Mouse (Mus musculus) stomach, postnatal 0 days (tissue): ENCODE results near the gene Shisal2a.

ENCODE experiments used
- CTCF ChIP-seq: IDR thresholded peaks from 2 replicates; pipeline ENCODE4 v1.5.1; 2016; ENCODE audit warnings: antibody characterized with exemption, low read depth, mild to moderate bottlenecking, moderate library complexity
- EP300 ChIP-seq: optimal IDR thresholded peaks from 2 replicates; pipeline ENCODE3; 2016; ENCODE audit warnings: antibody characterized with exemption

DNA sequence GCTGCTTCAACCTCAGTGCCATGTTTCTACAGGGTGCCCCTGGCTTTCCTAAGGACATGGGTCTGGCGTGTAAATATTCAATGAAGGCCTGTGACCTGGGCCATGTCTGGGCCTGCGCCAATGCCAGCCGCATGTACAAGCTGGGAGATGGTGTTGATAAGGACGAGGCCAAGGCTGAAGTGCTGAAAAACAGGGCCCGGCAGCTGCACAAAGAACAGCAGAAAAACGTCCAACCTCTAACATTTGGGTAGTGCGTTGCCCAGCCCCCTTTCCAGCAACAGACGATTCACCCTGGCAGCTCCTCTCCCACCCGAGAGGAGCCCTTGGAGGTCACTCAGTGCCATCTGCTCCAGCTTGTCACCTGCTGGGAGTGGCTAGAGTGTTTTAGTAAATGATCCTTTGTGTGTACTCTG is 44.8 kb downstream of the Shisal2a start:
- TF ChIP-seq CTCF (no peak), EP300 (no peak)
